Mouse (Mus musculus) stomach, embryonic 14.5 days (tissue): ENCODE results near the gene Fgr. TPM values are rescaled to one million over a fixed set of nuclear protein-coding genes. Genes with fewer than 3 reads are reported as not detected.

Source experiments
- ATAC-seq: fragments of 200-750 bp; cut with Nextera tagmentation; 2 replicates; pipeline ENCODE4 v1.8.0; 2017; ENCODE audit warnings: low read depth, moderate TSS enrichment; ENCODE audit not compliant: insufficient number of reproducible peaks, insufficient read depth, low FRiP score
- H3K27ac ChIP-seq: fragments of 300-500 bp; sonication (generic); 2 replicates; pipeline ENCODE4 v1.5.1; 2014; ENCODE audit warnings: mild to moderate bottlenecking, low read length, moderate library complexity, mixed read lengths
- H3K27me3 ChIP-seq: fragments of 300-500 bp; sonication (generic); 2 replicates; pipeline ENCODE4 v1.6.1; 2014; ENCODE audit warnings: low read length, control low read depth, mixed read lengths; ENCODE audit not compliant: control insufficient read depth, insufficient read depth
- H3K36me3 ChIP-seq: fragments of 300-500 bp; sonication (generic); 2 replicates; pipeline ENCODE4 v1.6.1; 2014; ENCODE audit warnings: mild to moderate bottlenecking, control low read depth, low read length, moderate library complexity, mixed read lengths; ENCODE audit not compliant: control insufficient read depth, insufficient read depth
- H3K4me1 ChIP-seq: fragments of 300-500 bp; sonication (generic); 2 replicates; pipeline ENCODE4 v1.6.1; 2014; ENCODE audit warnings: low read length, control low read depth, mixed read lengths; ENCODE audit not compliant: control insufficient read depth, insufficient read depth
- H3K4me2 ChIP-seq: fragments of 300-500 bp; sonication (generic); replicated peaks from 2 replicates; pipeline ENCODE4 v1.6.1; 2014; ENCODE audit warnings: low read depth, low read length, control low read depth
- H3K4me3 ChIP-seq: fragments of 300-500 bp; sonication (generic); 2 replicates; pipeline ENCODE4 v1.5.1; 2014; ENCODE audit warnings: low read depth, low read length, control low read depth
- H3K9ac ChIP-seq: fragments of 300-500 bp; sonication (generic); replicated peaks from 2 replicates; pipeline ENCODE4 v1.6.1; 2014; ENCODE audit warnings: low read depth, mild to moderate bottlenecking, control low read depth, low read length, moderate library complexity, mixed read lengths
- H3K9me3 ChIP-seq: fragments of 300-500 bp; sonication (generic); 2 replicates; pipeline ENCODE4 v1.6.1; 2016; ENCODE audit warnings: low read depth, low read length, control low read depth; ENCODE audit not compliant: control insufficient read depth
- WGBS: fragments of 180-500 bp; shearing (Covaris S2); extraction: QIAGEN DNeasy Blood & Tissue Kit; methylation state at CpG from one replicate; pipeline ENCODE4 v1.1.7; 2014; 5-methylcytosine and 5-hydroxymethylcytosine counted together
- polyA plus RNA-seq: library from polyadenylated mRNA; unstranded; fragments of >200 nt; fragmentation: Nextera tagmentation; extraction: Ambion mirVana; gene quantifications from 2 replicates; pipeline ENCODE4 v1.2.1, GENCODE M21; 2014

Fgr gene
- polyA plus RNA-seq, 1 experiment from 2014 or later: 0.19 TPM

DNA sequence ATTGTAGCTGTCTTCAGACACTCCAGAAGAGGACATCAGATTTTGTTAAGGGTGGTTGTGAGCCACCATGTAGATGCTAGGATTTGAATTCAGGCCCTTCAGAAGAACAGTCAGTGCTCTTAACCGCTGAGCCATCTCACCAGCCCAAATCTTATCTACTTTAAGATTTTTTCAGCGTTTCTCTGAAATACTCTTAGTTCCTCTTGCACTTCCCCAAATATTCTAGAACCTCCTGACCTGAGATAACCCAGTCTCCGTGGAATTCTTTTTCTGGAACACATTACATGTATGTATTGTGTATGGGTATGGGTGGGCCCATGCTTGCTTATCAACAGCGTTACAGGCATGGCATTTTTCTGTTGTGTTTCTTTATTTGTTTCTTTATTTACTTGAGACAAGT is 11.3 kb upstream of the Fgr start:
- H3K9ac ChIP-seq: no peak overlapping the region
- no peak for ATAC-seq
- H3K27me3 ChIP-seq: no peaks in the 10 kb centered on the region
- no peaks in the 10 kb centered on the region for H3K9me3 ChIP-seq
- peaks cover 25% of the 10 kb centered on the region for H3K4me1 ChIP-seq
- H3K27ac ChIP-seq: no peak overlapping the region
- no peaks in the 10 kb centered on the region for H3K36me3 ChIP-seq
- no peak overlapping the region for H3K4me2 ChIP-seq
- WGBS: 86% methylated on average over 4 of the region's 4 CpGs
- no peak overlapping the region for H3K4me3 ChIP-seq

- ATAC-seq: no peak
- WGBS: 49% methylated on average over 2 of the region's 2 CpGs
- H3K36me3 ChIP-seq: no peaks in the 10 kb centered on the region
- no peak overlapping the region for H3K4me2 ChIP-seq
- no peak overlapping the region for H3K27ac ChIP-seq
- H3K4me1 ChIP-seq: peaks cover 24% of the 10 kb centered on the region
- no peaks in the 10 kb centered on the region for H3K27me3 ChIP-seq
- no peak overlapping the region for H3K4me3 ChIP-seq
- no peak overlapping the region for H3K9ac ChIP-seq
- H3K9me3 ChIP-seq: no peaks in the 10 kb centered on the region
Observed at GRCm38 (mm10) chr4:132963436-132963835, 10.5 kb upstream of the Fgr start.

GRCm38 (mm10) chr4:132964064-132964463 is 9.8 kb upstream of the Fgr start:
- 56% methylated on average over 3 of the region's 3 CpGs for WGBS
- H3K27ac ChIP-seq: no peak overlapping the region
- H3K4me3 ChIP-seq: no peak overlapping the region
- peaks cover 18% of the 10 kb centered on the region for H3K4me1 ChIP-seq
- no peaks in the 10 kb centered on the region for H3K36me3 ChIP-seq
- no peak overlapping the region for H3K4me2 ChIP-seq
- H3K9me3 ChIP-seq: no peaks in the 10 kb centered on the region
- no peak overlapping the region for H3K9ac ChIP-seq
- no peaks in the 10 kb centered on the region for H3K27me3 ChIP-seq
- ATAC-seq: no peak

DNA sequence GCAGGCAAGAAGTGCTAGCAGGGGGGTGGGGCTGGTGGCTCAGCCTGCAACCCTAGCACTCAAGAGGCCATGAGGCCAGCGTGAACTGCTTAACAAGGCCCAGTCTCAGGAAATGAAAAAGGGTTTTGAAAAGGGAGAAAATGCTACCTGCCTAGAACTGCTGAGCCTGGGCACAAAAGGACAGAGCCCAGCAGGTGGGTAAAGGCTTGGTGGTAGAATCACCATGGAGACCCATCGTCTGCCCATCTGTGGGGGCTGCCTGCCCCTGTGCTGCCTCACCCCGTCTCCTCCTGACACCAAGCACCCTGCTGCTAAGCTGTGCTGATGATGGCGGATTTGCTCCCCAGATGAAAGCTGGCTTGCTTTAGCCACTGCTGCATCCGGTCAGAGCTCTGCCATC is 9.4 kb upstream of the Fgr start:
- no peak overlapping the region for H3K4me2 ChIP-seq
- H3K27ac ChIP-seq: no peak overlapping the region
- WGBS: 54% methylated on average over 5 of the region's 5 CpGs
- H3K27me3 ChIP-seq: no peaks in the 10 kb centered on the region
- no peak overlapping the region for H3K4me3 ChIP-seq
- ATAC-seq: no peak
- peaks cover 14% of the 10 kb centered on the region for H3K4me1 ChIP-seq
- no peak overlapping the region for H3K9ac ChIP-seq
- H3K9me3 ChIP-seq: no peaks in the 10 kb centered on the region
- no peaks in the 10 kb centered on the region for H3K36me3 ChIP-seq

- Histone ChIP-seq H3K36me3 (no peaks in the 10 kb centered on the region), H3K4me2 (no peak overlapping the region), H3K9me3 (no peaks in the 10 kb centered on the region), H3K27ac (no peak overlapping the region), H3K9ac (no peak overlapping the region), H3K4me3 (no peak overlapping the region), H3K4me1 (no peaks in the 10 kb centered on the region), H3K27me3 (no peaks in the 10 kb centered on the region)
- no peak for ATAC-seq
- WGBS: 38% methylated on average over 6 of the region's 6 CpGs
Observed at GRCm38 (mm10) chr4:132968105-132968938, 5.6 kb upstream of the Fgr start.

GRCm38 (mm10) chr4:132971601-132972000 is 2.3 kb upstream of the Fgr start:
- no peak overlapping the region for H3K27ac ChIP-seq
- WGBS: 73% methylated on average over 6 of the region's 6 CpGs
- H3K27me3 ChIP-seq: 0 out of 2 replicates have a peak, but pooled peaks cover 9% of the 10 kb centered on the region
- no peaks in the 10 kb centered on the region for H3K36me3 ChIP-seq
- no peaks in the 10 kb centered on the region for H3K9me3 ChIP-seq
- ATAC-seq: no peak
- H3K4me3 ChIP-seq: no peak overlapping the region
- H3K9ac ChIP-seq: no peak overlapping the region
- no peaks in the 10 kb centered on the region; the same call in 1 of the 2 replicates for H3K4me1 ChIP-seq
- H3K4me2 ChIP-seq: no peak overlapping the region

DNA sequence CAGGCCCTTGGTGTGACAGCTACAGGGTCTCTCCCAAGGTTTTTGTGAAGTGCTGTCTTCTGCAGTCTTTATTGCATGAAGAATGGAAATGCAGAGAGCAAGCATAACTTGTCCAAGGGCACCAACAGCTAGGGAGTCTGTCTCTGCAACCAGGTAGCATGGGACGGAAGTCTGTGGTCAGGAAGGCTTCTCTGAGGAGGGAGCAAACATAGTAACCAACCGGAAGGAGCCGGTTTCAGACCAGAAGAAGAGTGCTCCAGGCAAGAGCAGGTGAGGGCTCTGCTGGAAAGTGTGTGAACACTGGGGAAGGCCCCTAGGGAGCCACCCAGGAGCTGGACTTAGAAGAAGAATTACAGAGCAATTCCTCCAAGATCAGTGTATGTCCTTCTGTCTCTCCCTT is 1.8 kb upstream of the Fgr start:
- WGBS: 69% methylated on average over 3 of the region's 3 CpGs
- Histone ChIP-seq H3K27me3 (0 out of 2 replicates have a peak, but pooled peaks cover 9% of the 10 kb centered on the region), H3K4me2 (no peak overlapping the region), H3K9ac (no peak overlapping the region), H3K4me3 (no peak overlapping the region), H3K36me3 (no peaks in the 10 kb centered on the region), H3K4me1 (no peaks in the 10 kb centered on the region; the same call in 1 of the 2 replicates), H3K27ac (no peak overlapping the region), H3K9me3 (no peaks in the 10 kb centered on the region)
- no peak for ATAC-seq

GRCm38 (mm10) chr4:132972556-132972955 is 1.3 kb upstream of the Fgr start:
- Histone ChIP-seq H3K9ac (no peak overlapping the region), H3K36me3 (no peaks in the 10 kb centered on the region), H3K4me2 (no peak overlapping the region), H3K27me3 (0 out of 2 replicates have a peak, but pooled peaks cover 9% of the 10 kb centered on the region), H3K4me1 (no peaks in the 10 kb centered on the region; the same call in 1 of the 2 replicates), H3K27ac (no peak overlapping the region), H3K9me3 (no peaks in the 10 kb centered on the region), H3K4me3 (no peak overlapping the region)
- no peak for ATAC-seq
- WGBS: 44% methylated on average over 2 of the region's 2 CpGs
